Mouse (Mus musculus) midbrain, embryonic 14.5 days (tissue): ENCODE results near the gene Ppy. TPM values are rescaled to one million over a fixed set of nuclear protein-coding genes. Genes with fewer than 3 reads are reported as not detected.

ENCODE experiments used
- ATAC-seq: fragments of 200-750 bp; cut with Nextera tagmentation; 2 replicates; pipeline ENCODE4 v1.8.0; 2017; ENCODE audit warnings: moderate number of reproducible peaks, moderate library complexity; ENCODE audit not compliant: low FRiP score, low TSS enrichment
- DNase-seq: peaks from one replicate; pipeline ENCODE4 v3.0.0-alpha.2; 2015
- H3K27ac ChIP-seq: fragments of 300-500 bp; sonication (generic); replicated peaks from 2 replicates; pipeline ENCODE4 v1.5.1; 2014; ENCODE audit warnings: mild to moderate bottlenecking, low read depth, low read length, moderate library complexity
- H3K27me3 ChIP-seq: fragments of 300-500 bp; sonication (generic); 2 replicates; pipeline ENCODE4 v1.6.1; 2014; ENCODE audit warnings: low read length, control low read depth, mixed read lengths; ENCODE audit not compliant: control insufficient read depth, insufficient read depth
- H3K36me3 ChIP-seq: fragments of 300-500 bp; sonication (generic); 2 replicates; pipeline ENCODE4 v1.6.1; 2014; ENCODE audit warnings: low read length, control low read depth; ENCODE audit not compliant: control insufficient read depth, insufficient read depth
- H3K4me1 ChIP-seq: fragments of 300-500 bp; sonication (generic); 2 replicates; pipeline ENCODE4 v1.6.1; 2014; ENCODE audit warnings: mild to moderate bottlenecking, antibody characterized with exemption, low read length, control low read depth; ENCODE audit not compliant: control insufficient read depth, insufficient read depth
- H3K4me2 ChIP-seq: fragments of 300-500 bp; sonication (generic); 2 replicates; pipeline ENCODE4 v1.6.1; 2014; ENCODE audit warnings: mild to moderate bottlenecking, low read length, moderate library complexity
- H3K4me3 ChIP-seq: fragments of 300-500 bp; sonication (generic); replicated peaks from 2 replicates; pipeline ENCODE4 v1.5.1; 2014; ENCODE audit warnings: low read depth, low read length
- H3K9ac ChIP-seq: fragments of 300-500 bp; sonication (generic); replicated peaks from 2 replicates; pipeline ENCODE4 v1.6.1; 2014; ENCODE audit warnings: mild to moderate bottlenecking, low read length, moderate library complexity
- H3K9me3 ChIP-seq: fragments of 300-500 bp; sonication (generic); 2 replicates; pipeline ENCODE4 v1.6.1; 2016; ENCODE audit warnings: low read length, control low read depth, mixed read lengths; ENCODE audit not compliant: control insufficient read depth
- WGBS: fragments of 180-500 bp; shearing (Covaris S2); extraction: QIAGEN DNeasy Blood & Tissue Kit; methylation state at CpG from one replicate; pipeline ENCODE4 v1.1.7; 2014; 5-methylcytosine and 5-hydroxymethylcytosine counted together
- polyA plus RNA-seq: library from polyadenylated mRNA; unstranded; fragments of >200 nt; fragmentation: Nextera tagmentation; extraction: Ambion mirVana; gene quantifications from 2 replicates; pipeline ENCODE4 v1.2.1, GENCODE M21; 2014

Ppy gene
- polyA plus RNA-seq, 1 experiment from 2014 or later, result not detected

DNA sequence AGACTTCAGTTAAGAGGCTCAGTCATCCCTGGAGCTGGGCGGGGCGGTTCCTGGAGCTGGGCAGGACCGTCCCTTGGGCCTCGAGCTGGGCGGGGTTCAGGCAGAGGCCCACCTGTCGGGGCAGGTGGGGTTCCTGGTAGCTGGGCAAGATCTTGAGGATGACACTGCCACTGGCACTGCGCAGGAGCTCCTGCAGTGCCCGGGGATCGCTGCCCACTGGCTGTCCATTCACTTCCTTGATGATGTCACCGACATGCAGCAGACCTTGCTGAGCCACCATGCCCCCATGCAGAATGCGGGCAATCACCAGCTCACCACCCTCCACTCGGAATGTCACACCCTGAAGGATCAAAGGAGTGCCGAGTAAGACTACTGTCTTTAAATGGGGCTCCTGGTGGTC lies 38.0 kb downstream of the Ppy start:
- H3K4me3 ChIP-seq, result no peak overlapping the region
- WGBS, result 85% methylated on average over 13 of the region's 13 CpGs
- no peaks in the 10 kb centered on the region for H3K9me3 ChIP-seq
- H3K4me2 ChIP-seq, result no peak overlapping the region
- DNase-seq (no peak), ATAC-seq (no peak)
- 0 out of 2 replicates have a peak, but pooled peaks cover 3% of the 10 kb centered on the region for H3K4me1 ChIP-seq
- no peak overlapping the region for H3K9ac ChIP-seq
- H3K27ac ChIP-seq, result no peak overlapping the region
- no peaks in the 10 kb centered on the region for H3K27me3 ChIP-seq
- peaks cover 45% of the 10 kb centered on the region for H3K36me3 ChIP-seq

- H3K36me3 ChIP-seq, result peaks cover 49% of the 10 kb centered on the region
- no peak for DNase-seq
- no peaks in the 10 kb centered on the region for H3K9me3 ChIP-seq
- 40% methylated on average over 16 of the region's 16 CpGs for WGBS
- no peak overlapping the region; the same call in 1 of the 2 replicates for H3K4me2 ChIP-seq
- H3K4me3 ChIP-seq, result no peak overlapping the region
- no peaks in the 10 kb centered on the region for H3K27me3 ChIP-seq
- no peak for ATAC-seq
- 0 out of 2 replicates have a peak, but pooled peaks cover 3% of the 10 kb centered on the region for H3K4me1 ChIP-seq
- H3K9ac ChIP-seq, result no peak overlapping the region
- no peak overlapping the region for H3K27ac ChIP-seq
Observed at GRCm38 (mm10) chr11:102061941-102062473, 39.1 kb downstream of the Ppy start.

DNA sequence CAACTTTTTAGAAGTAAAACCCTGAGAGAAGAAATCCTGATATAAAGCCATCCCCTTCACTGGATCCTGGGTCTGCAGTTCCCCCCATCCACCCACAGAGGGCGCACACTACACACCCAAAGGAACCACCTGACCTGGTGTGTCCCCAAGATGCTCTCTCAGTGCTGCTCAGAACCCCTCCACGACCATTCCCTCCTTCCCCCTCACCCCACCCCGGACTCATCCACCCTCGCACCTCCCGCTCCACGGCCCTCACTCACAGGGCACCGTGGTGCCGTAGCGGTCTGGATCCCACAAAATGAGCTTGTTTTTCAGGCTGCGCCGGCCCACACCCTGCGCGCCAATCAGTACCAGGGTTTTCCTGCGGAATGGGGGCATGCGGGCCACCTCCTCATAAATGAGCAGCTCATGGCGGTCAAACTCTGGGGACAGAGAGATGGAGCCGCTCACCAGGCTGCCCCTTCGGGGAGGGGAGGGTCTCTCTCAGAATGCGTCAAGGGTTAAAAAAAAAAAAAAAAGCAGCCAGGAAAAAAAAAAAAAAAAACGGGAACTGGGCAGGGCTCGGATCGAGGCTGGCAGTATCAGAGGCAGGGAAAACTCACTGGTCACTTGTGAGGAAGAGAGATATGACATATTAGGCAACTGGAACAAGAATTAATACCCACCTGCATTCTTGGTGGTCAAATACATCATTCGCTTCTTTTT lies 39.7 kb downstream of the Ppy start:
- WGBS, result 4% methylated on average over 23 of the region's 23 CpGs
- no peaks in the 10 kb centered on the region for H3K27me3 ChIP-seq
- peak overlapping the region; percentile 28 for H3K4me3 ChIP-seq
- peak; percentile 89 for DNase-seq
- H3K9me3 ChIP-seq, result no peaks in the 10 kb centered on the region
- H3K36me3 ChIP-seq, result peaks cover 49% of the 10 kb centered on the region
- peak overlapping the region; percentile 21; the same call in 1 of the 2 replicates for H3K9ac ChIP-seq
- peak; percentile 64 for ATAC-seq
- 0 out of 2 replicates have a peak, but pooled peaks cover 3% of the 10 kb centered on the region for H3K4me1 ChIP-seq
- peak overlapping the region; percentile 58 for H3K4me2 ChIP-seq
- no peak overlapping the region for H3K27ac ChIP-seq

GRCm38 (mm10) chr11:102053847-102054246 lies 47.3 kb downstream of the Ppy start:
- Histone ChIP-seq H3K4me1 (no peaks in the 10 kb centered on the region), H3K27ac (no peak overlapping the region), H3K9ac (no peak overlapping the region), H3K9me3 (no peaks in the 10 kb centered on the region), H3K36me3 (peaks cover 12% of the 10 kb centered on the region), H3K4me3 (no peak overlapping the region), H3K4me2 (no peak overlapping the region), H3K27me3 (no peaks in the 10 kb centered on the region)
- 28% methylated on average over 9 of the region's 9 CpGs for WGBS
- DNase-seq (peak; percentile 73), ATAC-seq (no peak)

DNA sequence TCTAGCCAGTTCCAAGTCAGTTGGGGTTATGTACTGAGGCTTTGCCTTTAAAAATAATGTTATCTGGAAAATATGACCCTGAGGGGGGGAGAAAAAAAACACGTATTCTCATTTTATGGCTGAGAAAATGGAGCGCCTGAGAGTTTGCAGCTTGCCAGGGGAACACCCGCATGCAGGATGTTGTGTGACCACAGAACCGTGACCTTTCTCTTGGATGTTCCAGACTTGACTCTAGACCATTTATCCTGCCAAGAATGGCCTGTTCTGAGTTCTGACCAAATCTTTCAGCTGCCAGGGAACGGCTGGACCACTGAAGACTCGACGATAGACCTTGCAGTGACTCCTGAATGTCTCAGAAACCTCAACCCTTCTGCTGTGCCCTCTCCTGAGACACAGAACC lies 47.9 kb downstream of the Ppy start:
- DNase-seq (no peak), ATAC-seq (no peak)
- no peak overlapping the region for H3K9ac ChIP-seq
- H3K4me3 ChIP-seq, result no peak overlapping the region
- H3K4me1 ChIP-seq, result no peaks in the 10 kb centered on the region
- no peak overlapping the region for H3K27ac ChIP-seq
- no peaks in the 10 kb centered on the region for H3K27me3 ChIP-seq
- no peak overlapping the region for H3K4me2 ChIP-seq
- WGBS, result 82% methylated on average over 7 of the region's 7 CpGs
- H3K9me3 ChIP-seq, result no peaks in the 10 kb centered on the region
- H3K36me3 ChIP-seq, result peaks cover 5% of the 10 kb centered on the region; the same call in 1 of the 2 replicates

DNA sequence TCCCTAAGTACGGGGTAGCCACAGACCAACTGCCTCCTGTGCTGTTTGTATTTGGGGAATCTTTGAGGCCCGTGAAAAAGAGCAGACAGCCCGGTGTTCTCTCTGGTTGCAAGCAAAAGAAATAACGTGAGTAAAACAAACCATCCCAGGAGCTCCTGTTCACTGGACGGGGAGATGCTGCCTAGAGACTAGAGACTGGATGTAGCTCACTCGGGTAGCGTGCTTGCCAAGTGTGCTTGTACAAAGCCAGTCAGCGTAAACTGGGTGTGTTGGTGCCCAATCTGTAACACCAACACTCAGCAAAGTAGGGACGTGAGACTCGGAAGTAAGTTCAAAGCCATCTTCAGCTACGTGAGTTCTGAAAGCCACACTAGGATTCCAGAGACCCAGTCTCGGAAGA lies 48.4 kb downstream of the Ppy start:
- ATAC-seq, result no peak

GRCm38 (mm10) chr11:102051954-102052353 lies 49.2 kb downstream of the Ppy start:
- Histone ChIP-seq H3K9ac (no peak overlapping the region), H3K27ac (no peak overlapping the region), H3K27me3 (no peaks in the 10 kb centered on the region), H3K4me1 (no peaks in the 10 kb centered on the region), H3K4me3 (no peak overlapping the region), H3K36me3 (no peaks in the 10 kb centered on the region), H3K4me2 (no peak overlapping the region), H3K9me3 (no peaks in the 10 kb centered on the region)
- DNase-seq (no peak), ATAC-seq (no peak)
- 39% methylated on average over 4 of the region's 4 CpGs for WGBS

More for the DNA sequence above, 48.4 kb downstream of the Ppy start:
- Histone ChIP-seq H3K27ac (no peak overlapping the region), H3K4me3 (no peak overlapping the region), H3K4me1 (no peaks in the 10 kb centered on the region), H3K9me3 (no peaks in the 10 kb centered on the region), H3K4me2 (no peak overlapping the region), H3K27me3 (no peaks in the 10 kb centered on the region), H3K36me3 (peaks cover under 1% of the 10 kb centered on the region; the same call in 1 of the 2 replicates), H3K9ac (no peak overlapping the region)
- 83% methylated on average over 12 of the region's 12 CpGs for WGBS
- DNase-seq, result no peak

DNA sequence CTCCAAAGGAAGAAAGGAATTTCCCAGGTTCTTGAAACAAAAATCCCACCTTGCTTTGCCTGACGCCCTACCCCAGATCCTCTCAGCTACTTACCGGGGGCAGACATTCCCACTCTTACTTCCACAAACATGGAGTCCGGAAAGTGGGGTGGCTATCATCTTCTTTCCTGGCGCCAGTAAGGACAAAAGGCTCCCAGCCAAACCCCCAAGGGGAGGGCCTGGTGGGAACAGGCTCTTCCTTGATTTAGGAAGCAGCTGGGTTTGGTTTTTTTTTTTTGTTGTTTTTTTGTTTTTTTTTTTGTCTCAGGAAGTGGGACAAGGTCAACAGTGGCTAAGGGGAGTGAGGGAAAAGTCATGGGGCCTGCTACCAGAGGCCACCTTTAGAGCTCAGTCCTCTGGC lies 49.6 kb downstream of the Ppy start:
- H3K4me3 ChIP-seq, result no peak overlapping the region
- no peaks in the 10 kb centered on the region for H3K36me3 ChIP-seq
- H3K9me3 ChIP-seq, result no peaks in the 10 kb centered on the region
- ATAC-seq (no peak), DNase-seq (no peak)
- H3K9ac ChIP-seq, result no peak overlapping the region
- H3K4me1 ChIP-seq, result no peaks in the 10 kb centered on the region
- H3K27ac ChIP-seq, result no peak overlapping the region
- H3K4me2 ChIP-seq, result no peak overlapping the region
- WGBS, result 79% methylated on average over 4 of the region's 4 CpGs
- H3K27me3 ChIP-seq, result no peaks in the 10 kb centered on the region
